Mouse (Mus musculus): ENCODE data around the gene Zbtb24.

Gene Zbtb24

GRCm38 (mm10) chr10:41470693-41471092, 20.5 kb downstream of the Zbtb24 start:
- DNase-seq: no peak

DNA sequence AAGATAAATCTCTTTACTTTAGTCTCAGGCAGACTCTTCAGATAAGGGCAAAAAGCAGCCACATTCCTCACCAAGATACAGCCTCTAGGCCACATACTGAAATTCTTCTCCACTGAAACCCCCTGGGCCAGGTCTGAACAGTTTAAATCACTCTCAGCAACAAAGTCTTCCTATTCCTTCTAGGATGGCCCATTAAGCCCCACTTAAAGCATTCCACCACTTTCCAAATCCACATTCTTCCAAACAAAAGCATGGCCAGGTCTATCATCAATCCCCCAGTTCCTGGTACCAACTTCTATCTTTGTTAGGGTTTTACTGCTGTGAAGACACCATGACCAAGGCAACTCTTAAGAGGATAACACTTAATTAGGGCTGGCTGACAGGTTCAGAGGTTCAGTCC, 22.4 kb downstream of the Zbtb24 start:
- no peak for DNase-seq

- DNase-seq: no peak
Observed at GRCm38 (mm10) chr10:41472962-41473481, 22.8 kb downstream of the Zbtb24 start.

DNA sequence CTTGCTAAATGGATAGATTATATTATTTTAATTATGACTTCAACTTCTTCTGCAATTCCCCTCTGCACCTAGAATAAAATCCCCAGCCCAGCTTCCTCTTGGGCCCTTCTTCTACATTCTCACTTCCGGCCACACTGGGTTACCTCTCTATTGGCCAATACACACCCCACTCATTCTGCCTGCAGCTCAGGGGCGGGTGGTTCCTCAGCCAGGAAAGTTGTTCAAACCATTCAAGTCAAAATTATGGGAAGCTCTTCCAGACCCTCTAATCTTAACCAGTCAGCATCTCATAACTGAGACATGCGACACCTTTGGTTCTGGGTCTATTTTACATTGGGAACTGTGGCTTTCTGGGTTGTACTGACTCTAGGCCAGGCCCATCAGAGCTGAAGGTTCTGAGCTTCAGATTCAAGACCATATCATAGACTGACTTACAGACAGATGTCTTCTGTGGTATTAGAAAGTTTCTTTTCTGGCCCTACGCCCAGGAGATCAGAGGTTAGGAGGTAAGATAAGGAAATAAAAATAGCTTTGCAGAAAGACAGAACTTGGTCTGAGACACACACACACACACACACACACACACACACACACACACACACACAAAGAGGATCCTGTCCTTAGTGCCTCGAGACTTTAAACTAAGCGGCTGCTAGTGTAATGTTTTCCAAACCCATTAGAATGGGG, 23.7 kb downstream of the Zbtb24 start:
- DNase-seq: no peak

DNA sequence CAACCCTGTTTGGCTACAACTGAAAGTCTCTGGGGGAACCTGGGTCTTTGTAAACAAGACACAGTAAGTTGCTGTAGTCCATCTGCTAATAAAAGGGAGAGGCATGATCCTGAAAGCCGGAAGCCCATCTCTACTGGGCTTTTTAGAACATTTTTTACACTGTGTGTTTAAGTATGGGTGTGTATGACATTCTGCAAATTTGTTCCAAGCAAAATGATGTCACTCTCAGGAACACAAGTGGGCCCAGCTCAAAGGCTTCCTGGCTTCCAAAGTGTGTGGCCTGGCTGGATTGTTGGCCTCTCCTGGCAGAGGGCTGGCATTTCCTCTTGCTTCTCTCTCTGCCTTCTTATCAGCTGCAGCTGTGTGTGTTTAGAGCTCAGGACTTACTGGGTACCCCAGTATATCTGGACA, 24.8 kb downstream of the Zbtb24 start:
- DNase-seq: no peak

GRCm38 (mm10) chr10:41476171-41477017, 26.2 kb downstream of the Zbtb24 start, which contains the start of gene Mical1:
TSS of gene Mical1 (plus strand) at chr10:41476314.
- peak; percentile 69 for DNase-seq

DNA sequence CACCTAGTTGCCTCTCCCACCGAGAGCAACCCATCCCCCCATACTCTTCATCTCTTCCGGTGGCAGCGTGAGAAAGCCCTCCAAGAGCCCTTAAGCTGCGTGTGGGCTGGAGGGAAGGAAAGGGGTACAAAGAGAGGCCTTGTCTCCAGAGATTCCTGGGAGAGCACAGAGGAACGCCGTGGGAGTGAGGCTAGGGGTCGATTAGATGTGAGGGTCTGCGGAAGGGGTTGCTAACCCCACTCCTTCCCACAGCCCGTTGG, 26.8 kb downstream of the Zbtb24 start:
- DNase-seq: no peak

DNA sequence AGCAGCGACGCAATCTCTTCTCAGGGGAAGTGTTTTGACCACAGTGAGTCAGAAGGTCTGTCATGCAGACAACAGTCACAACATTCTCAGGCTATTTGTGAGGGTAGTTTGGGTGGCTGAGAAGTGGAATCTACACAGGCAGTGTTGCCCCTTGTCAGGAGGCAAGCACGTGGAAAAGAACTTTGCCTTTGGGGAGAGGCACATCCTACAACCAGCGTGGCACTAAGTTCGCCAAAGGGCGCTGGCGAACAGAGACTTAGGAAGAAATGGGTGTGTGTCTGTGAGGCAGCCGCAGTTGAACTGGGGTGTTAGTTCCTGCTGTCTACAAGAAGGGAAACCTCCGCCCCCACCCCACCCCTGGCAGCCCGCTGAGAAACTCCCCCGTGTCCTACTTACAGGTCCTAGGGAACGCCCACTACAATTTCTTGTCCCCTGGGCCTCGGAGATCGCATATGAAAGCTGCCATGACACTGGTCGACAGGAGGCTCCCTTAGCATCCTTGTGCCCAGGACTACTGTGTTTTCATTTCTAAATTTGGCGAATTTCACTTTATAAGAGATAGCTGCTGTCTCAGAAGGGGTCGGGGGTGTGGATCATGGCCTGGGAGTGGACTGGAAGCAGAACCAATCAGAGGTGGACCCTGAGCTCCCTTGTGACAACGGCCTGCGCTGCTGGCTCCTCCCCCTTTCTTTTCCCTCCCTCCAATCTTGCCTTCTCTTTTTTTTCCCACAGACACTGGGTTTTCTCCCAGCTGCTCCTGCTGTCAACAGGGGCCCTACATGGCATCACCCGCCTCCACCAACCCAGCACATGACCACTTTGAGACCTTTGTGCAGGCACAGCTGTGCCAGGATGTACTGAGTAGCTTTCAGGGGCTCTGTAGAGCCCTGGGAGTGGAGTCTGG, 27.3 kb downstream of the Zbtb24 start:
- DNase-seq: peak; percentile 71

DNA sequence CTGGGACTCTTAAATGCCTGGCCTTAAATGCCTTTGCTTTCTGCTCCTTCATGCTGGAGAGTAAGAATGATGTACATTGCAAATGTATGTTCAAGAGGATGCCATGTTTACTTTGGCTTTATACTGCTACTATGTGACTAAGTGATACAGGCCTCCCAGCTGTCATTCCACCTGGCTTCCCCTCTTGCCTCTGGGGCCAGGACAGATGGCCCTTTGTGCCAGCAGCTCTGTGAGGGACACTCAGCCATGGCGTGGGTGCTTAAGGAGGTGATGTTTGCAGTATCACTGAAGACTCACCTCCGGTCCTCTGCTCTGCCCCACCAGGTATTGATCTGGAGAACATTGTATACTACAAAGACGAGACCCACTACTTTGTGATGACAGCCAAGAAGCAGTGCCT, 29.8 kb downstream of the Zbtb24 start:
- DNase-seq: no peak

GRCm38 (mm10) chr10:41480938-41481880, 31.0 kb downstream of the Zbtb24 start:
- no peak for DNase-seq

DNA sequence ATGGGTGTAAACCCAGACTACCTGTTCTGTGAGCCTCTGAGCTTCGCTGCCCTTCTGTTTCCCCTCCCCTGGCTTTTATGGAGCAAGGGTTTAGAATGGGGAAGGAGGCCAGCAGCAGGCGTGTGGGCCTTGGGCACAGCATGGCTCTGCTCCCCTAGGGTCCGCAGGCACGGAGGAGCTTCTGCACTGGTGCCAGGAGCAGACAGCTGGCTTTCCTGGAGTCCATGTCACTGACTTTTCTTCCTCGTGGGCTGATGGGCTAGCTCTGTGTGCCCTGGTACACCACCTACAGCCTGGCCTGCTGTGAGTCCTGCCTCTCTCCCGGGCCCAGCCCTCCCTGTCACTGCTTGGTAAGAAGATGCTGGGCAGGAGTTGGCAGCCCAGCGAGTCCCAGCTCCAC, 32.3 kb downstream of the Zbtb24 start:
- DNase-seq: no peak

DNA sequence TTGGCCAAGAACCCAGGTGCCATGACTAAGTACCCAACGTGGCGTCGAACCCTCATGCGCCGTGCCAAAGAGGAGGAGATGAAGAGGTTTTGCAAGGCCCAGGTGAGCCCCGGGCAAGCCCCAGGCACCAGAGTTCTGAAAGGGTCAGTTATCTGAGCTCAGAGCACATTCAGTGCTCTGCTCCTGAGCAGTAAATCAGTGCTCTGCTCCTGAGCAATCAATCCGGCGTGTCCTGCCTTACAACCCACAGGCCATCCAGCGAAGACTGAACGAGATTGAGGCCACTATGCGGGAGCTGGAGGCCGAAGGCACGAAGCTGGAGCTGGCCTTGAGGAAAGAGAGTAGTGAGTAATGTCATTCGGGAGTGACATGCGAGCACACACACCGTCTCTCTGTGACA, 35.6 kb downstream of the Zbtb24 start:
- no peak for DNase-seq

DNA sequence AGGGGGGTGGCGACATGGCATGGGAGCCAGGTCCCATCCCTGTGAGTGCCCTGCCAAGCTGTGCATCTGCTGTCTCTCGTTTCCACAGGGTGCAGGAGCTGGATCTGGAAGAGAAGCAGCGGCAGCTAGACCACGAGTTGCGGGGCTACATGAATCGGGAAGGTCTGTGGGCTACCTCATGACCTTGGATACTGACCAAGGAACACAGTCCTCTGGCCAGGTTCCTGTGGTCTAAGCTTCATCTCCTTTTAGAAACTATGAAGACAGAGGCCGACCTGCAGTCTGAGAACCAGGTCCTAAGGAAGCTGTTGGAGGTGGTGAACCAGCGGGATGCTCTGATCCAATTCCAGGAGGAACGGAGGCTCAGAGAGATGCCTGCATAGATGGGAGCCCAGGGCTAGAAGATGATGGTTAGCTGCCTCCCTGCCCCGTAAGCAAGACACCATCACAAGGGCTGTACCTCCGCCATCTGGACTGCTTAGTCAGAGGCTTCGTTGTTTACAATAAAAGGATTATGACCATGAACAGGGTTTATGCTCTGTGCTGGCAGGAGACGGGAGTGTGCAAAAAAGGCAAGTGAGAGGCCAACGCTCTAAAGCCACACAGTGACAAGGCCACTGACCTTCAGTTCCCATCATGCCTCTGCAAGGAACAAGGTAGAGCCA, 36.5 kb downstream of the Zbtb24 start:
- DNase-seq: no peak

DNA sequence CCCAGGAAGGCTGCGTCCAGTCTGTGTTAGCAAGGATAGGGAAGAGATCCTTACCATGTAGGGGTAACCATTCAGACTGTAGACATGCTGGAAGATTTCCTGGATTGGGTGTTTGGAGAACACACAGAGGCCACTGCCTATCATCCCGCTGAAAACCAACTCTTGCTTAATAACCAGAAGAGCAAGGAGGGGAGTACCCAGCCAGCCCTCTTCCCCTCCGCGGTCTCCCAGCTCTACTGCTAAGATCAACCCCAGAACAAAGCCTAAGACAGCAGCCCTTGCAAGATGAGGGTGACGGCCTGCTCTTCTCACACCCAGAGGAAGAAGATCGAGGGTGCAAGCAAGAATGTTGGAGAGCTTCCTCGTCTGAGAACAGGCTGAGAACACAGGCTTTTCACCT, 38.7 kb downstream of the Zbtb24 start:
- DNase-seq: no peak

DNA sequence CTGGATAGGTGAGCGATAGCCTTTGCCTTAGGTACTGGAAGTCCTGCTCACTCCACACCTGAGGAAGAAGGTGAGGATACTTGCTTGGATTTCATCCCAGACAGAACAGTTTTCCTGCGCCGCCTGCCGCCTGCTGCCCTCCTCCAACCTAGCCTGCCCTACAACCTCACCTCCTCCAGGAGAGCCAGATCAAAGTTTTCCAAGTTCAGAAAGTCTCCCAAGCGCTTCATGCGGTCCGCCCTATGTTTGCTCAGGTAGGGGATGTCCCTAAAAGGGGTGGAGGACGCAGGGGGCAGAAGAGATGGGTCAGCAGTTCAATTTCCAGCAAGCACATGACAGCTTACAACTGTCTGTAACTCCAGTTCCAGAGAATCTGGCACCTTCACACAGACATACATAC, 39.1 kb downstream of the Zbtb24 start:
- no peak for DNase-seq

DNA sequence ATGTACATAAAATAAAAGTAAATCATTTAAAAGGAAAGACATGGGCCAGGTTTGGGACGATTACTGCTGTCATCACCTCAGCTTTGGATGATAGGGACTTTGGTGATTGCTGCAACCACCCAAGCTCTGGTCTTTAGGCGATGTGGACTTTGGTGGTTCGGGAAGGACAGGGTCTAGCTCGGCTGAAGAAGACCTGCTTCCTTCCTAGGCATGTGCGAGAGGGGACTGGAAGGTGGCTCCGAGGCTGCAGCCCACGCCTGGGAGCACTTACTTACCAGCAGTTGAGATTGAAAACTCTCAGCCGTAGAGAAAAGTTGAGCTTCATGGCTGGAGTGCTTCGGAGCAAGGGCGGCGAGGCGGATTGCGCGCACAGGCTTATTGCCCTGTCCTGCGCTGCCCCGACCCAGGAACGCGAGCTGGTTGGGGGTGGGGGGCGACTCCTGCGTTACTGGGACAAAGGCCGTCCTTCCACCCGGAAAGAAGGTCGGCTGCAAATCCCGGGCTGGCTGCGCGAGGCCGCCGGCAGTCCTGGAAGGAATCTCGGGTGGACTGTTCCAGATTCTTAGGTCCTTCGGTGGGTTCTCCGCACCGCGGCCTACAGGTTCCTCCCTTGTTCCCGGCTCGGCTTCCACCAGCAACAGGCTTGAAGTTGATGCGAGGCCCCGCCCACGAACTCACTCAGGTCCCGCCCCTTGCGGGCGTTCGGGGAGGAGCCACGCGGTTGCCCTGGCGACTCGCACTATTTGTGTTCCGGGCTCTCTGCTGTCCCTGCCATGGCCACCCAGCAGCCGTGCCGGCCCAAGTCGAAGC, 39.7 kb downstream of the Zbtb24 start, which contains the start of the genes Smpd2 and Ppil6:
Gene Smpd2, minus strand, starts transcription at position 662 of the 810 bp plus-strand sequence.
Gene Ppil6, plus strand, starts transcription at position 732 of the 810 bp plus-strand sequence.
- DNase-seq: peak; percentile 94

- no peak for DNase-seq
Observed at GRCm38 (mm10) chr10:41490518-41490873, 40.3 kb downstream of the Zbtb24 start.

GRCm38 (mm10) chr10:41491111-41491510, 40.9 kb downstream of the Zbtb24 start:
- no peak for DNase-seq

GRCm38 (mm10) chr10:41500941-41501340, 50.8 kb downstream of the Zbtb24 start:
- peak; percentile 36 for DNase-seq

GRCm38 (mm10) chr10:41504996-41505395, 54.8 kb downstream of the Zbtb24 start:
- no peak for DNase-seq

Data from layer of hippocampus, adult 9-11 months (tissue).